Mouse (Mus musculus): Measurements from ENCODE around the gene Alg3.

DNA sequence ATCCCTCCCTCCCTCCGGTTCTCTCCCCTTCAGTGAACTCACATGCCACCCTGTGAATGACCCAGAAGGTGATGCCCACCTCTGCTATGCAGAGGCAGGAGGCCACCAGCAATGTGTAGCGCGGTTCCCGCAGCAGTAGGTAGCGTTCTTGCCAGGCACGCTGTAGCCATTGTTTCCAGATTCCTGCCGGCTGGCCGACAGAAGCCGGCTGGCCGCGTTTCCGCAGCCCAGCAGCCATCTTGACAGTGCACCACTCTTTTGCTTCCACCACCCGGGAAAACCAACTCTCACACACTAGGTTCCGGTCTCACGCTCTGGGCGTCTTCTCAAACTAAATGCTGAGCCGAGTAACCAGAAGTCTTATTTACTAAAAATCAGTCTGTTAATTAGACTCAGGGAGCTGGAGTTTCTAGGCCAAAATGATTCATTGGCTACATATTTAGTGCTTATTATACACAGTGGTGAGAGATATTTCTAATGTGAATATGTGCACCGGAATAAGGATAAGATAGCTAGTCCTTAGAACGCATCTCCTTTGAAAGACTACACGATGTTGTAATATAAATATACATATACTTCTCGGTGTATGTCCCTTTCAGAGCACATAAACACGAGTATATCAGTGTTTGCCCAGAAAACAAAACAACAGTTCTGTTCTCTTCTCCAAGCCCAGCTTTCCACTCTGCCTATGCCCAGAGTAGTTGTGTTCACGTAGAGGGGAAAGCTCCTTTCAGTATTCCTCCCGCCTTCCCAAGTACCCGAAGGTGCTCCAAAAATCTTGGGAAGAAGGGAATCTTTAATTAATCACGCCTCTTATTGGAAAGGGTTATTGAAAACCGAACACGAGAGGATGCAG is 806 bp downstream of the Alg3 start:
- no peak for TF ChIP-seq GATA1 (IDR thresholded peaks at IDR 0.05; ENCODE audit: low read length)
- TF ChIP-seq TAL1 (IDR thresholded peaks at IDR 0.05; ENCODE audit: low read length) = no peak

Data from erythroblast, embryonic 14.5 days (primary cell).